Mouse (Mus musculus) 416B (cell line): ENCODE measurements around the gene Zfand3.

Source experiments
- DNase-seq: peaks from one replicate; pipeline ENCODE4 v3.0.0; 2011; ENCODE audit warnings: low read depth

The Zfand3 gene

GRCm38 (mm10) chr17:30194629-30195445 is 190.3 kb downstream of the Zfand3 start:
- DNase-seq: peak; percentile 31

DNA sequence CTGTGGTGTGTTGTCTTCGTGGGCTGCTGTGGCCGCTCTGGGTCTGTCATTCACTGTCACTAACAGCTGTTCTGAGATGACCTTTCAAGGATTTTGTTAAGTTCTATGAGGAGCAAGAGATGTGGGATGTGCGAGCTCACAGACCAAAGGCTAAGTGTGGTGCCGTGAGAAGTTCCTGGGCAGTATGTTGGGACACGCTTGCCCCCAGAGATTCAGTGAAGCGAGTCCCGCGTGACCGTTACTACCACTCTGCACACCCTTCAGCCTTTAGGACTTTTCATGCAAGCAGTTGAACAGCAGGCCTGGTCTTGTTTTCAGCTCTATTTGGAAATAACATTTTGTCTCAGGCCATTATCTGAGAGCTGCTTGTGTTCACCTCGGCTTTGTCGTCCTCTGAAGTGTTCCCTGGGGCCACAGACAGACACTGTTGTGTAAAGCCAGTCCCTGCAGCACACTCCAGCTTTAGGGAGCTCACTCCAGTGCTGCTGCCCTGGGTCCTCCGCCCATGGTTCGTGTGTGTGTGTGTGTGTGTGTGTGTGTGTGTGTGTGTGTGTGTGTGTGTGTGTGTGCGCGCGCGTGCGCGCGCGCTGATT is 191.2 kb downstream of the Zfand3 start:
- no peak for DNase-seq

GRCm38 (mm10) chr17:30196401-30197279 is 192.1 kb downstream of the Zfand3 start:
- peak; percentile 58 for DNase-seq

DNA sequence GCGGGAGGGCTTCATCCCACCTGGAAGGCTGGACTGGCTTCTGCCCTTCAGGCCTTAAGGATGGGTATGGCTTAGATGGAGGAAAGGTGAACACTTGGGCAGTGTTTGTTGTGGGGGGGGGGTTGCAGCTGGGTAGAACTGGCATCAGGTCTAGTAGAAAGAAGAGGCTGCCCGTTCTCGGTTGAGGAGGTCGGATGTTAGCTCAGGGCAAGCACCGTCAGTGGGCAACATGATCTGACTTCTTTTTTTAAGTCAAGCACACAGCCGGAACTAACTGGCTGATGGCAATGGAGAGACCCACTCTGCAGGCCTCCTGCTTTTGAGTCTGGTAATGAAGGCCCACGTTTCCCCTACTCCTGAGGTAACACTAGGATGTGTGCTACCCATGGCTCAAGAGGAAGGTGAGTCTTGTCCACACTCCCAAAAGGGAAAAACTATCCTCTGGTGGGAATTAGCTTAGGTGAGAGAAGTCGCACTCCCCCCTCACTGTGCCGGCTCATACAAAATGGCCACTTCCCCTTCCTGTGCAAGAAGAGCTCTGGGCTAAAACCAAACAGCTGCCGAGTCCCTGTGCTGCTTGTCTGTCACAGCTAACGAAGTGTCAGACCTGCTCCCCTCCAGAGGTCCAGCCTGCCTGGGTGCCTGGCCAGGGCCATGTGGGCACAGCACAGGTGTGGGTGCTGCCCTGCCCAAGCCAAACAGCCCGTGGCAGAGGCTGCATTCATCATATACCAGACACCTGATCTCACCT is 192.9 kb downstream of the Zfand3 start:
- peak; percentile 58 for DNase-seq

DNA sequence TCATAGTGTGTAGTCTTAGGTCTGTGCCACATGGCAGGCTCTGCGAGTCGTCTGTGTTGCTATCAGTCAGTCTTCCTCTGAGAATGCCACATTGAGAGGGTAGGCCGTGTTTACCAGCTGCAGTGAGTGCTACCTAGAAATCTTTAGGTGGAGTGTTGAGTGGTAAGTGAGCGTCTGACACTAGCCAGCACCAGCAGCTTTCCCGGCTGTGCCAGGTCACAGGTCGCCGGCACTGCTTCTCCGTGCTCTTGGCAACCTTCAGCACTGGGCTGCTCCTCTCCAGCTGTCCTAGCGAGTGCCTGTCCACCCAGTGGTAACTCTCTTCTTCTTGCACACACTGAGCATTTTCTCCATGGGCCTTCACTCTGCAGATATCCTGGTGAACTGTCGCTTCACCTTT is 193.9 kb downstream of the Zfand3 start:
- DNase-seq: no peak

GRCm38 (mm10) chr17:30199374-30200247 is 195.1 kb downstream of the Zfand3 start:
- DNase-seq: no peak

DNA sequence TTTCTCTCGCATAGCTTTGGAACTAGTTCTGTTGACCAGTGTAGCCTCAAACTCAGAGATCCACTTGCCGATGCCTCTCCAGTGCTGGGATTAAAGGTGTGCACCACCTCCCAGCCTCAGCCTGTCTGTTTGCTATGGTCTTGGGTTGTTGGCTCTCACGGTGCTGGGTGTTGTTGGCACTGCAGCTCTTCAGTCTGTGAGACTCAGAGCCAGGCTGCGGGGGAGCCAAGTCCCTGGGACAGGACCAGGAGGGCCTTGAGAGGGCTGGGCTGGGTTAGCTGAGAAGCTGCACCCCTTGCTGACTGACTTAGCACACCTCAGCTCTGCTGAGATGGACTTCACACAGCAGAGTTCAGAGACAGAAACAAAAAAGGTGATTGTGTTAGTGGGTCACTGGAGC is 195.8 kb downstream of the Zfand3 start:
- DNase-seq: no peak

DNA sequence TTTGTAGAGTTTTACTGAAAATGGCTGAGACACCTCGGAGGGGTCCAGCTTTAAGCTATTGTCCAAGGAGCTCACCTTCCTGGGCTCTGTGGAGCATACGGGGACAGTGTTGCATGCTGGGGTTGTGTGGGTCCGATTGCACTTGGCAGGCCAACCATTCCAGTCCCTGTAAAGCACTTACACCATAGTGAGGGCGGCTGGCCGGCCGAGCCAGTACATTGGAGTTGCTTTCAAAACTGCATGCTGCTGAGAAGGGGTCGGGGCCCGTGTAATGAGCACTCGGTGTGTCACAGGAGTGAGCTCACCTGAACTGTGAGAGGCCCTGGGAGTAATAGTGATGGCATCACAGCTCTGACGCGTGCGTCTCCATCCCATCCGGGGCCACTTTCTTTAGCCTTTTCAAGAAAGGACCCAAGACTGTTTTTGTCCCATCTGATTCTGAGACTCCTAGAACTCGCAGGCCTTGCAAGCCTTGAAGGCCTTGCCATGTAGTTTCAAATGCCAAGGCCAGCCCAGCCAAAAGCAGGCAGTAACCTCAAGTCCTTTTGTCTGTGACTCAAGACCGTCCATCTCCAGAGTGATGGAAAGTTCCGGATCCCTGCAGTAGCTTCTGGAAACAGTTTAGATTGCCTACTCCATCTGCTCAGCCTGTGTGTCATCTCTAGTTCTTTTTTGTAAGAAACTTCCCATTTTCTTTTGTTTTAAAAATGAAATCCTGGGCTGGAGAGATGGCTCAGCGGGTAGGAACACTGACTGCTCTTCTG is 200.7 kb downstream of the Zfand3 start:
- DNase-seq: no peak

DNA sequence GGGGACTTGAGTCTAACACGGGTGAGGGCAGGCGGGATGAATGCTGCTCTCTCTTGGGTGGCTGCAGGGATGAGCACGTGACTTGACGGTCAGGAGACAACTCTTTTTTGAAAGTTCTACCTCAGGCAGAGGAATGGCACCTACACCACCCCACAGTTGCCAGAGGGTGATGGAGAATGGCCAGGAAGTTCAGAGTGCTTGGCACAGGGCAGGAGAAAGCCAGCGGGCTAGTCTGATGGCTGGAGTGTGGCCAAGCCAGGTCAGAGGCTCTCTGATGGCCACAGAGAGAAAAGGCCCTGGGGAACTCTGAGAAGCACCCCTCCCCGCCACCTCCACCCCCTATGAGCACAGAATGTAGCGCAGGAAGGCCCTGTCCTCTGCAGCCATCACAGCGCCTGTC is 205.7 kb downstream of the Zfand3 start:
- DNase-seq: no peak

GRCm38 (mm10) chr17:30210936-30211335 is 206.4 kb downstream of the Zfand3 start:
- DNase-seq: no peak

- no peak for DNase-seq
Measured at GRCm38 (mm10) chr17:30212647-30213046, 208.1 kb downstream of the Zfand3 start.

DNA sequence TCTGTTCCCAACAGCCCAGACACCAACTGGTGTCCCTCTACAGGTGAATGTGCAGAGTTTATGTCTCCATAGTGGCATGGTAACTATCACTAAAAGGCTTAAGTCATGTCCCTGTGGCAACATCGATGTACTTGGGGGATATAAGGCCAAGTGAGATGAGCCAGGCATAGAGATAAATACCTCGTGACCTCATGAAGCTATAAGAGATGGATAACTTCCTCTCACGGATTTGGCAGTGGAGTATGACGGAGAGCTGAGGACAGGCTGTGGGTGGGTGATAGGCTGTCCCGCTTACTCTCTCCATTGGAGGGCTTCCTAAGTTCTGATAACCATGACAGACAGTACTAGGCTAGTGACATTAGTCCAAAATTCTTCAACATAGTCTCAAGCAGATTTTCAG is 208.8 kb downstream of the Zfand3 start:
- no peak for DNase-seq

DNA sequence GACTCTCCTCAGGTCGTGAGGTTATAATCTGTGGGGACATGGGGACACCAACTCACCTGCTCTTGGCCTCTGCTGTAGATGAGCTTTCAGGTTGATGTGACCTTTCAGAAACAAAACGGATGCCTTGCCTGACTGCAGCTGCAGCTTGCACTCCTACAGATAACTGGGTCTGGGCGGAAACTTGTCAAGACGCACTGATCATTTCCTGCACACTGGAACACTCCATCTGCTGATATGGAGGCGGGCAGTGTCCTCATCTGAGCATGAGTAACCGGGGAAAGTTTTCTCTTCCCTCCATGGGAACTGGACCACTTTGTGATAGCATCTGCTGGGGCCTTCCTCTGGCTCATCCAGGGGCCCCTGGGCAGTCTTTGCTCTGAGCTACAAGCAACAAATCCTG is 209.9 kb downstream of the Zfand3 start:
- no peak for DNase-seq

GRCm38 (mm10) chr17:30215741-30216140 is 211.2 kb downstream of the Zfand3 start:
- no peak for DNase-seq

- no peak for DNase-seq
Measured at GRCm38 (mm10) chr17:30221677-30222076, 217.1 kb downstream of the Zfand3 start.

DNA sequence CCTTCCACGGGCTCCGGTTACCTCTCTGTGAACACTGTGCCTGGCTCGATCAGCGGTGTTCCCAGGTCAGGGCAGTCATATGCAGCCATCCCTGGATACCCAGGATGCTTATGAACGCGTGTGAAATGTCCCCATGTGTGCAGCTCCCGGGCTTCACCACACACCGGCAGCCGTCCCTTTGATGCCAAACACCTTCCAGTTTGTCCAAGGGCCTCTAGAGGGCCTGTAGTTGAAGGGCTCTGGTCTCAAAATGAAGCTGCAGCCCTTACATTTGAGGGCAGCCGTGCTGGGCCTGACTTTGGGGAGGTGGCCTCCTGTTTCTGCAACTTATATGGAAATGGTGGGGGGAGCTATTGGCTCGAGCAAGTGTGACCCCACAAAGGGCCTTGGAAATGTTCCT is 217.8 kb downstream of the Zfand3 start:
- DNase-seq: no peak

DNA sequence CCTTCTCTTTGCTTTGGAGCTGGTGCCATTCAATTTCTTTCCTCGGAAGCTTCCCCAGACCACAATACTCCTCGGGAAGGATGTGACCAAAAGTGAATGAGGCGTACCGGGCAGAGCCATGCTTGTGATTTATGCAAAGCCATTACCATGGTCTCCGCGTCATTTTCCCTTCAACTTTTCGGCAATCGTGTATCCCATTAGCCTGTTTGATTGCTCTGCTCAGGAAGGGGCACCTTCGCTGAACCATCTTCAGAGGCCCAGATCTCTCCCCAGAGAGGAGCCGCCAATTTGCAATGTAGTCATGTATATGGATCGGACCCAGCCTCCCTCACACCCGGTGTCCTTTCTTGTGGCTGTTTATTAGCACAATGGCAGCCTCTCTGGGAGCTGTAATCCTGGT is 218.3 kb downstream of the Zfand3 start:
- no peak for DNase-seq

GRCm38 (mm10) chr17:30225030-30225740 is 220.7 kb downstream of the Zfand3 start:
- DNase-seq: no peak

DNA sequence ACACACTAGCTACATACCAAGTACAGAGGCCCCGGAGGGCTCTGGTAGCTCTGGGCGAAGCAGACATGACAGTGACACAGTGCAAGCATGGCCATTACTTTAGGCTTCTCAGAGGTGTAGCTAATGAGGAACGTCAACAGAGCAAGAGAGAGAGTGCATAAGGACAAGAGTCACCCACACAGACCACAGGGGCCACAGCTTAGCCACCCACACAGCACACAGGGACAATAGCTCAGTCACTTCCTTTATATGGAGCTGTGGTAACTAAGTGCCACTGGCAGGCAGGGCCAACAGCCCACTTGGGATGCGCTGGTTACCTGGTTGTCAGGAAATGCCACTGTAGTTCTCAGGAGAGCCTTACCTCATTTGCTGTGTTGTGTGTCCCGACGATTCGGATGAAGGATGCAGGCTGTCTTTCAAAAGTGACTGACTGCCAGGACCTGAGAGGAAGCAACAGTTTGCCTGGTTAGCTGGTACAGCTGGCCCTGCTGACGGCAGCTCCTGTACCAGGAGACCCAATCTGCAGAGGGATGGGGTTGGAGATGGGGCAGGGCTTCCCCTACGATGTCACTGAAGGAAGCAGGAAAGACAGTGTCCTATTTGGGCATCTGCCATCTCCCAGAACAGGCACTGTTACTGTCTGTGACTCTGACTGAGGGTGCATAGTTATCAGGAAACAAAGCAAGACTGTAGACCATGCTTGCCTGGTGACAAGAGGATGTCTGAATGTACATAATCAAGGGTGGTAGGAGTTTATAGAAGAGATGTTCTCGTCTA is 224.1 kb downstream of the Zfand3 start:
- peak; percentile 44 for DNase-seq
